Comparison of ENCODE assay signal across 8 mouse cellular contexts in the genomic region with DNA sequence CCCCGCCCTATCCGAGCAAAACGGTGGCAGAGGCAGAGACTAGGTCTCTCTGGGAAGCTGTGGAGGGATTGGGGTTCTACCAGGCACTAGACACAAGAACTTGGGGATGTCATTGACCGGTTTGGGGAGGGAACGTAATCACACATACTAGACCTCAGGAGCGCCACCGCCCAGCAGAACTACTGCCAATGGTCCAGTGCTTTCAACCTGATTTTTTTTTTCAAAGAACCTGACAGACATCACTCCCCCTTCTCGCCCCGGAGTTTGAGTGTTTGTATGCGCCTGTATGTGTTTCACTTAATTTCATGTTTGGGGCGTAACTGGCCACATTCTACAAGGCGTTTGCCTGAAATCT. TPM values are rescaled to one million over a fixed set of nuclear protein-coding genes. Genes with fewer than 3 reads are reported as not detected.
DNase-seq lines count a peak whose midpoint lies in the region; ATAC-seq and TF ChIP-seq lines count a peak whose summit lies in the region.

No protein-coding gene starts in this region.

- no peaks in the 10 kb centered on the region for H3K9me3 ChIP-seq in kidney, embryonic 15.5 days (replicated peaks)
- H3K9me3 ChIP-seq in embryonic facial prominence, embryonic 12.5 days: no peaks in the 10 kb centered on the region
- H3K9me3 ChIP-seq in hindbrain, postnatal 0 days (ENCODE audit: low read length): no peaks in the 10 kb centered on the region
- H3K9me3 ChIP-seq in midbrain, embryonic 15.5 days: no peaks in the 10 kb centered on the region

- H3K36me3 ChIP-seq in kidney, embryonic 15.5 days: no peaks in the 10 kb centered on the region
- H3K36me3 ChIP-seq in embryonic facial prominence, embryonic 12.5 days: no peaks in the 10 kb centered on the region
- H3K36me3 ChIP-seq in hindbrain, postnatal 0 days (ENCODE audit: insufficient read depth, low read length): no peaks in the 10 kb centered on the region
- H3K36me3 ChIP-seq in midbrain, embryonic 15.5 days (replicated peaks): no peaks in the 10 kb centered on the region

- no peak overlapping the region for H3K27ac ChIP-seq in kidney, embryonic 15.5 days
- no peak overlapping the region for H3K27ac ChIP-seq in embryonic facial prominence, embryonic 12.5 days
- H3K27ac ChIP-seq in hindbrain, postnatal 0 days: no peak overlapping the region; the same call in 1 of the 2 replicates
- peak overlapping the region; percentile 77 for H3K27ac ChIP-seq in midbrain, embryonic 15.5 days

- 3% methylated on average over 12 of the region's 12 CpGs for WGBS in kidney, embryonic 15.5 days
- 2% methylated on average over 12 of the region's 12 CpGs for WGBS in embryonic facial prominence, embryonic 12.5 days
- WGBS in hindbrain, postnatal 0 days: 2% methylated on average over 12 of the region's 12 CpGs
- 2% methylated on average over 12 of the region's 12 CpGs for WGBS in midbrain, embryonic 15.5 days

- H3K27me3 ChIP-seq in kidney, embryonic 15.5 days: peaks cover 63% of the 10 kb centered on the region
- H3K27me3 ChIP-seq in embryonic facial prominence, embryonic 12.5 days: peaks cover 47% of the 10 kb centered on the region
- no peaks in the 10 kb centered on the region for H3K27me3 ChIP-seq in hindbrain, postnatal 0 days (ENCODE audit: insufficient read depth, low read length)
- no peaks in the 10 kb centered on the region for H3K27me3 ChIP-seq in midbrain, embryonic 15.5 days (replicated peaks)

- ATAC-seq in kidney, embryonic 15.5 days (replicated peaks; ENCODE audit: low FRiP score): 0 out of 2 replicates have a peak, but pooled peaks have one; percentile 18
- no peak for ATAC-seq in embryonic facial prominence, embryonic 12.5 days (ENCODE audit: insufficient number of reproducible peaks, insufficient read depth, low FRiP score, low TSS enrichment)
- ATAC-seq in hindbrain, postnatal 0 days: no peak
- ATAC-seq in midbrain, embryonic 15.5 days (replicated peaks): no peak

- H3K9ac ChIP-seq in kidney, embryonic 15.5 days: peak overlapping the region; percentile 7; the same call in 1 of the 2 replicates
- H3K9ac ChIP-seq in embryonic facial prominence, embryonic 12.5 days: peak overlapping the region; percentile 44; the same call in 1 of the 2 replicates
- H3K9ac ChIP-seq in hindbrain, postnatal 0 days (replicated peaks; ENCODE audit: low read length): peak overlapping the region; percentile 50
- H3K9ac ChIP-seq in midbrain, embryonic 15.5 days: peak overlapping the region; percentile 49

- peak overlapping the region; percentile 51 for H3K4me3 ChIP-seq in kidney, embryonic 15.5 days (replicated peaks)
- H3K4me3 ChIP-seq in embryonic facial prominence, embryonic 12.5 days: peak overlapping the region; percentile 51
- H3K4me3 ChIP-seq in hindbrain, postnatal 0 days (ENCODE audit: low read length): peak overlapping the region; percentile 58
- peak overlapping the region; percentile 77 for H3K4me3 ChIP-seq in midbrain, embryonic 15.5 days

- H3K4me2 ChIP-seq in kidney, embryonic 15.5 days: peak overlapping the region; percentile 94
- H3K4me2 ChIP-seq in embryonic facial prominence, embryonic 12.5 days (replicated peaks): peak overlapping the region; percentile 96
- peak overlapping the region; percentile 89 for H3K4me2 ChIP-seq in hindbrain, postnatal 0 days (ENCODE audit: low read depth, low read length)
- H3K4me2 ChIP-seq in midbrain, embryonic 15.5 days: peak overlapping the region; percentile 87

- intact Hi-C loops in left cerebral cortex, postnatal 4 days (cut with DNase I): no loop called here

- no peak for TF ChIP-seq CTCF in hindbrain, postnatal 0 days (IDR thresholded peaks at IDR 0.05; ENCODE audit: low read depth)

- DNase-seq in kidney, postnatal 14 days: no peak
- DNase-seq in hindbrain, postnatal 0 days (ENCODE audit: low spot score): no peak
- DNase-seq in gastrocnemius, adult 8-10 months (ENCODE audit: low spot score in 2 of 2): no peak
- no peak for DNase-seq in cerebellum, adult 8-10 months
- DNase-seq in left cerebral cortex, postnatal 4 days: no peak

- peaks cover 18% of the 10 kb centered on the region for H3K4me1 ChIP-seq in kidney, embryonic 15.5 days
- peaks cover 17% of the 10 kb centered on the region; the same call in 1 of the 2 replicates for H3K4me1 ChIP-seq in embryonic facial prominence, embryonic 12.5 days
- no peaks in the 10 kb centered on the region for H3K4me1 ChIP-seq in hindbrain, postnatal 0 days (ENCODE audit: insufficient read depth, low read length)
- H3K4me1 ChIP-seq in midbrain, embryonic 15.5 days: peaks cover 18% of the 10 kb centered on the region

RNA-seq across cellular contexts. Expression of a gene that starts 1.1 kb away (rescaled TPM):
- 1.1 and 1.4 TPM in 2 replicates for polyA plus RNA-seq in kidney, embryonic 15.5 days (2015; fragmentation: Nextera tagmentation; extraction: Ambion mirVana)
- 5.0 and 5.5 TPM in 2 replicates for polyA plus RNA-seq in embryonic facial prominence, embryonic 12.5 days (2016; fragmentation: Nextera tagmentation; extraction: Ambion mirVana)
- 11.0 and 12.6 TPM in 2 replicates for total RNA-seq in hindbrain, postnatal 0 days (2014; rRNA removed)
- polyA plus RNA-seq in hindbrain, postnatal 0 days (2015; fragmentation: Nextera tagmentation; extraction: Ambion mirVana): 4.1 and 4.5 TPM in 2 replicates
- 7.9 TPM in 2 replicates for polyA plus RNA-seq in midbrain, embryonic 15.5 days (2015; fragmentation: Nextera tagmentation; extraction: Ambion mirVana)
- total RNA-seq in gastrocnemius, adult 8-10 months (2022): not detected
- 10 to 100 TPM; 22.0 to 27.1 TPM for total RNA-seq in left cerebral cortex, postnatal 4 days (2021)
